Mouse (Mus musculus) ovary, adult 18-20 months (tissue): ENCODE data around the gene Tnfsf12.
A peak's percentile ranks its signal among the peaks of the same experiment; 100 is the strongest.

Experiments
- DNase-seq: peaks from one replicate; pipeline ENCODE4 v3.0.0; 2022; ENCODE audit warnings: low spot score, mixed read lengths

Gene Tnfsf12

DNA sequence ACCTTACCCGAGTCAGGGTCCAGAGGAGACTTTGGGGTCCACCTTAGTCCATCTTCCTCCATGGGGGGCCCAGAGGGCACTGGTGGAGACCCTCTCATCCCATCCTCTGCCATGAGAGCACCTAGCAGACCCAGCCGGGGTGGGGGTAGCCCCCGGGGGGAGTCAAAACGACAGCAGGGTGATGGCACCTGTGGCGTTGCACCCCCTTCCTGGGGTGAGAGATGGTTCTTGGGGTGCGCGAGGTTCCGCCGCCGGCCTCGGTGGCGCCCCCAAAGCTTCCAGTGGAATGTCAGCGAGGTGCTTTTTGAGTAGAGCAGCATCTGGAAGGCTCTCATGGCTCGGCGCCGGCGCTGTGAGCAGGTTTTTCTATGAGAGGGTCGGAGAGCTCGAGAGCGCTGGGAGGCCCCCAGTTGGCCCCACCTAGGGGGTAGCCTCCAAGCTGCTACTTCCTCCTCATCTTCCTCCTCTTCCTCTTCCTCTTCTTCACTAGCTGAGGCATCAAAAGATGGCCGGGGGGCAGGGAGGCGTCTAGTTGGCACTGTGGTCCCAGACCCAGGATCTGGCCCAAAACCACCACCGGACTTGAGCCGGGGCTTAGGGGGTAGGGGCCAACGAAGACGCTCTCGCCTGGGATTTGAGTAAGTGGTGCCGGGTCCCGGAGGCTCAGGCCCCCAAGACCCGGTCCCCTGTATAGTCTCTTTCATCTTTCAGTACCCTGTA is 15.4 kb downstream of the Tnfsf12 start:
- DNase-seq: no peak

DNA sequence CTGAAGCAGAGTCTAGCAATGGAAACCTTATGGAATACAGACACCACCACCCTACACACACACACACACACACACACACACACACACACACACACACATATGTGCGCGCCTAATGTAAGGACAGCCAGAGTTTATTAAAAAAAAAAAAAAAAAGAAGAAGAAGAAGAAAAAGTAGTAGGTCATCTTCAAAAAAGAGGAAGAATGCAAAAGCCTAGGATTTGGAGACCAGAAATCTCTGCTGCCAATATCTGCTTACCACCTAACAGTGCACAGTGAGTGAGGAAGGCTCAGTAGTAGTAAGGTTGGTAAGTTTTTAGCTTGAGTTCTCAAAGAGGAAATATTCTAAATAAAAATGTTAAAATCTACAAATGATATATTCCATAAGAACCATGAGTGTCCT is 16.5 kb downstream of the Tnfsf12 start:
- DNase-seq: no peak

- DNase-seq: peak; percentile 100
Observed at GRCm38 (mm10) chr11:69672211-69672706, 23.4 kb downstream of the Tnfsf12 start, which contains the start of gene Eif4a1. Gene Eif4a1 (minus strand): TSS chr11:69672423.

DNA sequence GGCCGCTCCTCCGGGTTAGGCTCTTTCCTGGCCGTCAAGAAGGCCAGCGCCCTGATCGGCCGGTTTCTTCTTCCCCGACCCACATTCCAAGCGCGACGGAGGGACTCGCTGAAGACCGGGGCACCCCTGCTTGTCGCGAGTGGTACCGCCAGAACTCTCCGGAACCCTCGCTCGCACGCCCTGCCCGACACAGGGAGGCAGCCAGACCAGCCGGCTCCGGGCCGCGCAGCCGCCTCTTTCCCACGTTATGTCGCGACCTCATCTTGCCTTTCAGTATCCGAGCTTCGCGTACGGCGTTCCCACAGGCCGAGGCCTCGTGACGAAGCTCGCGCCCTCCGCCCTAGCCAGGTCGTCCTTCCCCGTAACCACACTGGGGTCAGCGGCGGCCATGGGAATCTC is 23.9 kb downstream of the Tnfsf12 start:
- no peak for DNase-seq

DNA sequence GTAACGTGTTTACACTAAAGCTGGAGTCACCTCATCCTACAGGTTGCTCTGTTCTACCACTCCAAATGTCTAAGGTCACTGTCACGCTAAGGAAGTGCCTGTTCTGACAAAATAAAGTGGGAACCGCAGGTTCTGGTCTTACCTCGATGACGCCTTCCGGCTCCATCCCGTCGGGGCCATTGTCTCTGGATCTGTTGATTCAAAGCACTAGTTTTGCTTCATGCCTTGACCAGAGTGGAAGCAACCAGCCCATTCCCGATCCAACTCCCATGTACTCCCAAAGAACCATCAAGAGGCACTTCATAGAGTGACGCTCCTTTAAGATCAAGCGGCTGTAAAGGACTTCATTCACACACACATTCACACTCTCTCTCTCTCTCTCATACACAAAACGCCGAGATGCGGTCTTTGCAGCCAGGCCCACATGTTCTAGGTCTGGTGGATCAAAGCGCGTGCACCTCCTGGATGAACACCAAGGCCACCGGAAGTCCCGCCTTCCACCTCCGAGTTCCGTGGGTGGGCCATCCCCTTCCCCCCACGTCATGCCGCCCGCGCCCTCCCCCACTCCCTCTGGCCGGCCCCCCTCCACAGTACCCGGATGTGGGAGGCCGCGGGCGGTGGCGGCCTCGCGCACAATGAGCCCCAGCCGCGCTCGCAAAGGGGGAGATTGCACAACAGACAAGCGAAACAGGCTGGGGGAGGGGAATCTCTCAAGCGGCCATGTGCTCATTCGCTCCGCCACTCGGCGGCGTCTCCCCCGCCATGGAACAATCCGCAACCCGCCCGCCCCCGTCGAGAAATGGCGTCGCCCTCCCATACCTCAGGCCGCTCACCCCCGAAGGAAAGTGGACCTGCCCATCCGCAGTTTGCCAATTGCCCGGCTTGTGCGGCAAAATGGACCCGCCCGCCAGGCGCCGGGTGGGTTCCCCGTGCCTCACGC is 24.6 kb downstream of the Tnfsf12 start:
- DNase-seq: peak; percentile 85

DNA sequence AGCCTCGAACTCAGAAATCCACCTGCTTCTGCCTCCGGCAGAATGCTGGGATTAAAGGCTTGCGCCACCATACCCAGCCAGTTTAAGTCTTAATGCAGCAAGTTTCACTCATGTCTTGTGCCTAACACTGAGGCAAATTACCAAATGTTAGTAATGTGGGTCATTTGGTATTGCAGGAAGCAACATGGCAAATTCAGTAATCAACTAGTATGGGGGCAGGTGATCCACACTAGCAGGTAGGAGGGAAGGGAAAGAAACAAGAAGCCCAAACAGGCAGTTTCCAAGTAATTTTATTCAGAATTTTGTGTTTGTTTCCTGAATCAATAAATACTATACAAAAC is 29.0 kb downstream of the Tnfsf12 start:
- no peak for DNase-seq

DNA sequence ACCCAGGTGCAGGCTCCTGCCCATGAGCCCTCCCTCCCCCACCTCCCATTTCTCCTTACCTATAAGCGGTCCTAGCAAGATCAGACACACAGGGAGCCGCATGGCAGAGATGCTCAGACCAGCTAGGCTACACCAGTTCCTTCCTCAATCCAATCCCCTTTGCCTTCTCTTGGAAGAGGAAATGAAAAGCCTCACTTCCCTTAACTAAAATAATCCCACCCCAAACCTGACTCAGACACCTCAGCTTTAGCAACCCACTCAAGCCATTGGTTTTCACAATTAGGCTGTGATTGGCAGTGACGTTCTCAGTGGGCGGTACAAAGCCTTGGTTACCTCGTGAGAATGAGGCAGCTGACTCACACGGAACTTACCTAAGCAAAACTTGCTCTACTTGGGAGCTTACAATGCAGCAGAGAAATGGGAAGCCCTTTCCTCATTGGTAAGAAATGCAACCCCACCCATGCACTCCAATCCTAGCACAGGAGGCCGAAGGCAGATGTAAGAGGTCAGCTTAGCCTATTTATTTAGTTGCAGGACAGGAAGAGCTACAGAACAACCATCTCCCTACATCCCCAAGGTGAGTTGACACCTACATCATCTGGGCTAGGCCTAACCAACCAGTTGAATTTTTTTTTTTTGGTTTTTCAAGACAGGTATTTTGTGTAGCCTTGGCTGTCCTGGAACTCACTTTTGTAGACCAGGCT is 29.5 kb downstream of the Tnfsf12 start, which contains the start of gene Cd68:
Gene Cd68, minus strand, starts transcription at position 193 of the 704 bp plus-strand sequence.
- DNase-seq: no peak

GRCm38 (mm10) chr11:69665457-69665960 is 30.1 kb downstream of the Tnfsf12 start:
- no peak for DNase-seq

- no peak for DNase-seq
Observed at GRCm38 (mm10) chr11:69664841-69665240, 30.8 kb downstream of the Tnfsf12 start.

DNA sequence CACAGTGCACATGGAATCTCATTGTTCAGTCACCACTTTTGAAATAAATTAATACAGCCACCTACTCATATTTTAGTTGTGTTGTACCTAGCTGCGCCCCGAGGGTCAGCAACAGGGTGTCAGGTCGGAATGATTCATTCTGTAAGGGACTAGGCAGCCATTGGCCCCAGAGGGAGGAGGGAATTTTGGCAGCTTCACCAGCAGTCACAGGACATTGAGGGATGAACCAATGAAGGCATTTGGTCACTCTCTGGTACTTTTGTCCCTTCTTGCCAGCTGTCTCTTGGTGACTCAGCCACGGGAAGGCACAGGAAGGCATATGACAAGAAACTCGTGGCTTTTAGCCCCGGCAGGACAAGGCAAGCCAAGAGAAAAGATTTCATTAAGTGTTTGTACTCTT is 31.9 kb downstream of the Tnfsf12 start:
- DNase-seq: no peak

DNA sequence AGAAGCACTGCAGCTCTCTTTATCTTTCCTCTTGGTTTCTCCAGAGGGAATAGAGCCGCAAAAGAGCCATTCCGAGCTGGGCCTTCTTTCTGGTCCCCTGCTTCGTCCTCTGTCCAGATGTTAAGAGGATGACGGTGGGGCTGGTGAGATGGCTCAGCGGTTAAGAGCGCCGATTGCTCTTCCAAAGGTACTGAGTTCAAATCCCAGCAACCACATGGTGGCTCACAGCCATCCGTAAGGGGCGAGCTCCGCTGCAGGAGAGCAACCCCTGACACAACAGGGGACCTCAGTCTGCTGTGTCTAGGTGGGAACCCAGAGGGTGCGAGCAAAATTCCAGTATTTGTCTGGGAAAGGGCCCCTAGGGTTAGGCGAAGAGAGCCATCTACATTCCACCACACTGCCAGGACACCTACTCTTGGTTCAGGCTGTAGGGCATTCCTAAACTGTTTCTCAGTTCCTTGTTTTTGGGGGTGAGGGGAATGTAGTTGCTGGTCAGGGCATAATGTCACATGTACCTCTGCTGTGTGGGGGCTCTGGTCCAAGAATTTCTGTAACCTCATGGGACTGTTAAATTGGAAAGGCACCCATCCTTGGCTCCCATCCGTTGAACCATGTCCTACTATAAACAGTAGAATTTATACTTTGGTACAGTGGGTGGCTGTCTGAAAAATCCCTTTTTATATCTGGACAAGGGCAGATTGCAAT is 32.5 kb downstream of the Tnfsf12 start:
- no peak for DNase-seq

DNA sequence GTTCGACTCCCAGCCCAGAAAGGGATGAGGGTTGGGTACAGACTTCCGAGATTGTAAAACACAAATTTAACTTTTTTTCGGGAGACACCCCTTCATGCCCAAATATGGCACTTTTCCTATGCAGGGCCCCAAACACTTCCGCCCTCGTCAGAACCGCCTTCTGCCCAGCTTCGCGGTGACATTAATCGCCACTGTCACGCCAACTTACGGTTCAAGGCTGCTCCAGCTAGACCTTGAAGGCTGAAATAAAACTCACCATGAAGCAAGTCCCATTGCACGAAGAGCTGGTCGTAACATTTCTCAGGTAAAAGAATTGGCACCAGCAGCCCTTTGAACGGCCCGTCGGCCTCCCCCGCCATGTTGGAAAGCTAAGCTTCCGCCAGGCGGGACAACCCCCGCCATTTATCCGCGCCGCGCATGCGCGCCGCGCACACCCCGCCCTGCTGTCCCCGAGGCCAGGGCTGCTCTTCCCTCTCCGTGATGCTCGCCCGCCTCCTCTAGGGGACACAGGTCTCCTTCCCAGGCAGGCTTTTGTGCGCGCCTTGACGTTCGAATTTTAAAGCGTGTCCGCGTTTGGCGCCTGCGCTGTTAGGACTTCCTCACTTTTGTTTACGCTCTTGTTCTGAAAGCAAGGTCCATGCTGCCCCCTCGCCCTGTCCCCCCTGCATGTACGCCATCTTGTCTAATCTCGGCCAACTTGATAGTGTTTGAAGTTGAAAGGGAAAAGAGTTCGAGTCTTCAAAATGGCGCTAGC is 33.3 kb downstream of the Tnfsf12 start, which contains the start of gene Mpdu1:
Gene Mpdu1, minus strand, starts transcription at position 430 of the 754 bp plus-strand sequence.
- DNase-seq: peak; percentile 96

DNA sequence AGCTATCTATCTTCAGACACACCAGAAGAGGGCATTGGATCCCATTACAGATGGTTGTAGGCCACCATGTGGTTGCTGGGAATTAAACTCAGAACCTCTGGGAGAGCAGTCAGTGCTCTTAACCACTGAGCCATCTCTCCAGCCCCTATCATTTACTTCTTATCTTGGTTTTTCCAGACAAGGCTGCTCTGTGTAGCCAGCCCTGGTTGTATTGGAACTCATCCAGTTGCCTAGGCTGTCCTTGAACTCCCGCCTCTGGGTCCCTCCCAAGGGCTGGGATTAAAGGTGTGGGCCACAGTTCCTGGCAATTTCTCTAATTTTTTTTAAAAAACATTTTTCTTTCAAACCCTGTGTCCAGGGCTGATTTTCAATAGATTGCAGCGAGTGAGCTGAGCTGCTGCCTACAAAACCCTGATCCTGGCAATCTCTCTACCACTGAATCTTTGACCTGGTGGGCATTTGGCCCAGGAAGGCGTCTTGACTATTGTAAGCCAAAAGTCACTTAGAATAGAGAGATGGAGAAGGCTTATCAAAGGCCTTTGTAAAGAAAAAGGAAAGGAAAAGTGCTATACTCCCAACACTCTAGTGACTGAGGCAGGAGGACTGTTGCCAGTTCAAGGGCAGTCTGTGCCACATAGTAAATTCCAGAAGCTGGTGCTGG is 34.3 kb downstream of the Tnfsf12 start:
- DNase-seq: peak; percentile 74

GRCm38 (mm10) chr11:69657462-69657881 is 38.2 kb downstream of the Tnfsf12 start:
- DNase-seq: no peak

GRCm38 (mm10) chr11:69656617-69657461 is 38.8 kb downstream of the Tnfsf12 start:
- DNase-seq: no peak

- no peak for DNase-seq
Observed at GRCm38 (mm10) chr11:69656065-69656455, 39.6 kb downstream of the Tnfsf12 start.

- DNase-seq: no peak
Observed at GRCm38 (mm10) chr11:69655264-69656064, 40.2 kb downstream of the Tnfsf12 start, which contains the start of gene Sox15. Gene Sox15 (plus strand): TSS chr11:69655314.

DNA sequence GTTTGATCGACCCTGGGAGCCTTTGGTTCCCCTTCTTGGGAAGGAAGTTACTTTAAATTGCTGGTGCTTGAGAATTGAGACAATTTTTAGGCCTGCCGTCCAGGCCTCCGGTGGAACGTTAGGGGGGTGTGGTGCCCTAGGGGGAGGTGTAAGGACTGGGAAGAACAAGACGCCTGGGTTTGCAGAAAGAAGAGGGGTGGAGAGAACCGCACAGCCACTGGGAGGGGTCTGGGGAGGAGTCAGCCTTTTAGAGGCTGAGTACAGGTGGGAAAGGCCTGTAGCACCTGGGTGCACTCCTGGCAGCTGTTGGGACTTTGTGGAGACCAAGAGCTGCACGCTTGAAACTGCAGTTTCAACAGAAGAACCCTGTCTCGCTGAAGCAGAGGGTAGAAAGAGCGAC is 40.9 kb downstream of the Tnfsf12 start:
- DNase-seq: no peak
